Mouse (Mus musculus) fibroblast of lung, adult 2 months (primary cell): ENCODE measurements at regions not wholly inside any gene's neighbourhood (a gene's known extent, or its start where the extent isn't known, plus 50 kb on each side); places are given as distances from the start of the nearest gene placed in this dataset.

Source experiments
- DNase-seq: peaks from one replicate; pipeline ENCODE4 v3.0.0-alpha.2; 2011; ENCODE audit warnings: low read depth

DNA sequence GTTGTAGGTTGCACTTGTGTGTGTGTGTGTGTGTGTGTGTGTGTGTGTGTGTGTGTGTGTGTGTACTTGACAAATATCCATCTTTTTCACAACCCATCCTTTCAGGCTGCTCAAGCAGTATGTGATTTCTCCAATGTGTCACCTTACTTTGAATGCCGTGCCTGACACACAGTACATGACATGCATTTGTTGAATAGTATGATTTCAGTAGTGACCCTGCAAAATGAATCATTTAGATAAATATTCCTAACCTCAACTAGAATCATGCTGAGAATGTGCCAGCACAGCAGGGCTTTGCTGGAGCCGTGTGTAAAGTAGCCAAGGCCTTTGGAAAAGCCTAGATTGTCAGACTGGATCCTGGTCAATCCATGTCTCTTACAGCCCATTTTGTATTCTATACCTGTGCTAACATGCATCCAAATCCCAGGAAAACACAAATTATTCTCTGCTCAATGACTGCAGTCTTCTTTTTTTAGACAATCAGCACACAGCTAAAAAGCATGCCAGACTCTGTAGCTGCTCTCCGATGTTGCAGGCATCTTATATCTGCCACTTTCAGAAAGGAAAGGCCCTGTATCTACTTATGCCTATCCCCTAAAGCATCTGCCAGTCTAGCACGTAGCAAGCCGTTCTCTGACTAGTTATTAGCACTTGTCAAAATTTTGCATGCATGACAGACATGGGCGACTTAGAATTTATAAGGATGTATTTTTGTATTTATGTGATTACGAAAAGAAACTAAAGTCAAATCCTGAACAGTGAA, 60.0 kb upstream of the Gpr141 start:
- no peak for DNase-seq

DNA sequence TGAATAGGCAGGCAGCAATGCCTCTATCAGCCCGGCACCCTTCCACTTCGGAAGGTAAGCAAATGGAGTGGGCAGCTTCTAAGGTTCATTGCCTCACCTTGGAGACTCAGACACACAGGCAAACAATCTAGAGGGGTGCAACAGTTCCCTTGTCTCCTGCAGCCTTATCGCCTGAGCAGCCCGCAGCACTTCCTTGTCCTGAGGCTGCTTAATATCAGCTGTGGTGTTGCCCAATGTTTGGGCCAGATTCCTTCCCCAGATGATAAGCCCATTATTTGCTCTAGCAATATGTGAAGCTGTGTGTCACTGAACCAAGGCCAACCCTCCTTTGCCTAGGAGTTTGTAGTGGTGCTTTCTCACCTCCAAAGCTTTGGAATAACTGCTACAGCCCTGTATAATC, 58.8 kb upstream of the Gpr141 start:
- DNase-seq, result no peak

DNA sequence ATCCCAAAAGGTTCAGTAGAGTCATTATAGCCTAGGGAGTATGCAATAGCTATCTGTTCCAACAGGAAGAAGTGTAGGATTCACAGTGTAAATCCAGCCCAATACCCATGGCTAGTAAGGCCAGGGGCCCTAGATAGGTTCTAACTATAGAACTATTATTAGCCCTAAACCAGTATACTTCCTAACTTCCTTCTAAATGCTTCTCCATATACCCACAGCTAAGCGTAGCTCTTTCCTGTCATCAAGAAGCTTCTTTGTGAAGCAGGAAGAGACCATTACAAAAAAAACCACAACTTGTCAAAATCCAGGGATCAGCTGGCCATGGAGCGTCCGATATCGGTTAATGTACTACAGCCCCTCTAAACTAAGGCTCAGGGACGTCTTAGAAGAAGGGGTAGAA, 57.7 kb upstream of the Gpr141 start:
- DNase-seq, result no peak

DNA sequence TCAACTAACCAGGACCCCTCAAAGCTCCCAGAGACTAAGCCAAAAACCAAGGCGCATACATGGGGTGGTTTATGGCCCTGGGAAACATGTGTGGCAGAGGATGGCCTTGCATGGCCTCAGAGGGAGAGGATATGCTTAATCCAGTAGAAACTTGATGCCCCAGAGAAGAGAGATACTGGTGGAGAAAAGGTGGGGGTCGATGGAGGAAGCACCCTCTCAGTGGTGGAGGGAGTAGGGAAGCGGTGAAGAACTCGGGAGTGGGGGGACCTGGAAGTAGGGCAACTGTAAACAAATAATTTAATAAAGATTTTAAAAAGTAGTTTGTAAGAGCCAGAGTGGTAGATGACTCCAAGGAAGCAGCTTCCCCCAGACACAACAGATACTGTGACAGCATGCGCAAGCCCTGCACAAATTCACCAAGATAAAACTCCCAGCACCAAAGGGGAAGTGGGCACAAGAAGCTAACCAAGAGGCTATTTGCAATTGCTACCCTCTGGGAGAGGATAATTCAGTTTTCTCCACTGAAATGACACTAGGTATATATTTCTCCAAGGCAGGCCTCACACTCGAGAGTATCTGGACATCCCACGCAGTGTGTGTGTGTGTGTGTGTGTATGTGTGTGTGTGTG, 50.7 kb upstream of the Gpr141 start:
- no peak for DNase-seq
